Mouse (Mus musculus) right cerebral cortex, adult 2 months (tissue): ENCODE measurements around the gene Xrcc6.
"Not testable (repeated sequence)": the region's sequence is repeated elsewhere in the genome, so short reads cannot be mapped to it uniquely, and the experiment has no call there.

Source experiments
- DNase-seq, 2 experiments: peaks; one replicate each; pipeline ENCODE4 v3.0.0; 2021 to 2022; ENCODE audit warnings: low spot score in 2 of 2

Xrcc6 gene

GRCm38 (mm10) chr15:81966062-81966829 is 21.4 kb upstream of the Xrcc6 start:
- no peak for DNase-seq

- no peak for DNase-seq
Observed at GRCm38 (mm10) chr15:81967821-81968220, 19.8 kb upstream of the Xrcc6 start.

DNA sequence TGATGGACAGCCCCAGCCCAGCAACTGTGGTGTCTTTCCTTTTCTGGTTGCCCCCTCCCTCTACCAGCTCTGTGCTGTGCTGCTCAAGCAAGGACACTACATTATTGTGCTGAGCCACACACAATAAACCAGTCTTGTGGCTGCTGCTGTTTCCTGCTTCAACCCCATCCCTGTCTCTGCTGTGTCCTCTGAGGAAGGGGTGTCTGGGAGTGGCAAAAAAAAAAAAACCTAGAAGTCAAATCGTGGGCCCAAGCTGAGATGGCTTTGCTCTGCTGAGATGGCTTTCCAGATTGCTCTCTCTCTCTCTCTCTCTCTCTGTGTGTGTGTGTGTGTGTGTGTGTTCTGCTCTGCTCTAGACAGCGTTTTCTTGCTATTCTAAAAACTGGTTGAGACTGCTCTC is 19.2 kb upstream of the Xrcc6 start:
- DNase-seq = no peak

DNA sequence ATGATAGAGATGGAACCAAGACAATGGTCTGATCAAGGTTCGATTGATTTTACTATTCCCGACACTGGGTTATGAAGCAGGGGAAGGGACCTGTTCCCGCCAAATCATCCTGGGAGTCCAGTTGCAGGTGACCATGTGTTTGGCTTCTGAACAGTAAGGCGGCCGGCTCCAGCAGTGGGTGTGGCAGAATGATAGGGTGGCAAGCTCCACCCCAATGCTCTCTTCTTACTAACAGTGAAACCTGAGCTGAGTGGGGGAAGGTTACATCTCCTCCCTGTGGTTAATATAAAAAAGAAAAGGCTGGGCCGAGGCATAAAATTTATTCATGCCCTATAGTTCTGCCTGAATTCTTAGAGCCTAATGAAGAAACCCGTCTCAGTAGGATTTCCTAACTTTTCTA is 18.5 kb upstream of the Xrcc6 start:
- no peak for DNase-seq

DNA sequence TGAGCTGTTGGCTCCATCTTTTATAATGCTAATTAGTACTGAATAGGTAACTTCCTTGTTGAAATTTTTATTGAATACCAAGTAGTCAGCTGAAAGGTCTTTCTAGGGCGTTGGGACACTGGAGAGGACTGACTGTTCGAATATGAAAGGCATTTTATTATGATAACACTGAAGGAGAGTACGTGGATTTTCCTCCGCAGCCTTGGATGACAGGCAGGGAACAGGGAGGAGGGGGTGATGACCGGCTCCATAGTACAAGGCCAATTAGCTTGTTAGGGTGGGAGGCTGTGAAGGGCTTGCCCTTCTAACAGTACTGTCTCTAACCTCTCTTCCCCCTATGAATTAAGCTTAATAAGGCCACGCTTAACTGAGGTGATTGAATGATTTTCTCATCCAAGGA is 18.0 kb upstream of the Xrcc6 start:
- not testable (repeated sequence) for DNase-seq

DNA sequence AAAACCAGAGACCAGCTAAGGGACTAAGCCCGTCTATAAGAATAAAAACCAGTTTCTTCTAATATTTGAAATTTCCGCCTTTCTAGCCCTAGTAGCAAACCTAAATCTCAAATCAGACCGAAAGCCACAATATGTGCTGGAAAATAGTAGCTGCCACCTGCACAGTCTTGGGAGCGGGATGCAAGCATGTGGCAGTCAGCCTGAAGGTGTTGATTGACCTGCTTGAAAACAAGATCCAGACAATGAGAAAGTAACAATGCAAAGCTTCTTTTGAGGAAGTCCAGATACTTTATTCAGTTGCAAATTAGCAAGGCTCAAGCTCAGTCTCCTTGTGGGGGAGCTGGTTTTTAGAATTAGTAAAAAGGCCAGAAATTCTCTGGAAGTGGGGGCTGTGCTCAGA is 17.1 kb upstream of the Xrcc6 start:
- DNase-seq = not testable (repeated sequence)

DNA sequence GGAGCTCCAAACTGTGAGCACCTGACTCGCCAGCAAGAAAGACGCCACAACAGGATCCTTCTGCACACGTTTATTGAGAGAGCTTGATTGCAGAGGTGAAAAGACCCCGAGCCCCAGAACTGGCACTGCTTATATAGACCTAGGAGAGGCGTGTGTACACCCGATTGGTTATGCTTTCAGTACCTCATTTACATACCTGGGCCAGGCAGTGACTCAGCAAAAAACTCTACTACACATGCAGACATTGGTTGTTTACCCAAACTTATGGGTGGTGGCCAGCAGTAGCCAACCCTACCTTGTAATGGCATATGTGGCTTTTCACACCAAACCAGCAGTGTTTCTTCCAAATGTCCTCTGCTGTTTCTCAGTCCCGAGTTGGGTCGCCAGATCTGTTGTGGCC is 12.5 kb upstream of the Xrcc6 start:
- DNase-seq = not testable (repeated sequence)

DNA sequence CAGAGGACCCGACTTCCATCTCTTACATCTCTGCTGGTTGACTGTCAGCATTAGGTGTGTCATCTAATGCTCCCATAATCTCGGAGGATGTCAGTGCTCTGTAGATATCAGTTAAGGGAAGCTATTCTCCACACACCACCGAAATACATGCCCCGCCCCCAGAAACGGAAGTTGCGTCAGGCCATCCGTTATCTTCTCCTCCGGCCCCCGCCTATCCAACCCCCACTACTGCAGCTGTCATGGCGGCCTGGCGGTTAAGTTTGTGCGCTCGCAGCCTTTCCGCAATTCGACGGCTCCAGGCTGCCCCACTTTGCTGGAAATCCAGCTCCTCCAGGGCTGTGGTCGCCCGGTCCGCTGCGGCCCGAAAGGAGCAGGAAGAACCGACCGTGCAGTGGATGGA is 7.3 kb upstream of the Xrcc6 start, which contains the start of gene 1700029P11Rik:
1700029P11Rik (plus strand) TSS at position 220 of the 400 bp plus-strand sequence.
- DNase-seq = no peak

DNA sequence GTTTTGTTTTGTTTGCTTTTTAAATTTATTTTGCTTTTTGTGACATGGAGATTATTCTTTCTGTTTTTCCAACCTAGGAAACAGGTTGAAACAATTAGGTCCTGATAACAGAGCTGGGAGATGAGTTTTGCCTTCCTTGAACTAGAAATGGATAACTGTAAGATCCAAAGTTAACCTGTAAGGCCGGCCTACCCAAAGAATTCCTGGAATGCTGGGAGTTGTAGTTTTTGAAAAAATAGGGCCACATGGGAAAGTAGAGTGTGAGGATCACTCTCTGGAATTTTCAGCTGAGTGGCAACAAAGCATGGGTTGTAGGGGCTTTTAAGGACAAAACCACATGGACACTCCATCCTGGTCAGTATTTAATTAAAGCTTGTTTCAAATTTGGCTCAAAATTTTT is 5.5 kb upstream of the Xrcc6 start:
- DNase-seq = no peak

- no peak for DNase-seq
Observed at GRCm38 (mm10) chr15:81985267-81986161, 2.1 kb upstream of the Xrcc6 start.

GRCm38 (mm10) chr15:81989371-81990062 is 1.9 kb downstream of the Xrcc6 start:
- DNase-seq = peak; percentile 85 to 90

GRCm38 (mm10) chr15:81990549-81990948 is 2.9 kb downstream of the Xrcc6 start:
- no peak for DNase-seq

- no peak for DNase-seq
Observed at GRCm38 (mm10) chr15:81993992-81994391, 6.4 kb downstream of the Xrcc6 start.

- no peak for DNase-seq
Observed at GRCm38 (mm10) chr15:82004257-82004656, 16.6 kb downstream of the Xrcc6 start.

DNA sequence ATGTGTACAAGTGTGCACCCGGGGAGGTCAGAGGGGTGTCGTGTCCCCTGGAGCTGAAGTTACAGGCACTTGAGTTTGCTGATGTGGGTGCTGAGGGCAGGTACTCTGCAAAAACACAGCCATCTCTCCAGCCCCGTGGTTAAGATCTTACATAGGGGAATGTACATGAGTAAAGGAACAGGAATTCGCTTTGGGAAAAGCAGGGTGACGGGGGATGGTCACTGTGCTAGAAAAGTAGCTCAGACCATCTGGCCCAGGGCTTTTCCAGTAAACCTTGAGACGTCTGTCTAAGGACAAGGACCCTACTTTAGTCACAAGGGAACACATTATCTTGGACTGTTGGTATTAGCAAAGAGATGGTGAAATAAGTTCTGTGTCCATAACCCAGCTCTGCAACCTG is 24.3 kb downstream of the Xrcc6 start:
- DNase-seq = no peak

DNA sequence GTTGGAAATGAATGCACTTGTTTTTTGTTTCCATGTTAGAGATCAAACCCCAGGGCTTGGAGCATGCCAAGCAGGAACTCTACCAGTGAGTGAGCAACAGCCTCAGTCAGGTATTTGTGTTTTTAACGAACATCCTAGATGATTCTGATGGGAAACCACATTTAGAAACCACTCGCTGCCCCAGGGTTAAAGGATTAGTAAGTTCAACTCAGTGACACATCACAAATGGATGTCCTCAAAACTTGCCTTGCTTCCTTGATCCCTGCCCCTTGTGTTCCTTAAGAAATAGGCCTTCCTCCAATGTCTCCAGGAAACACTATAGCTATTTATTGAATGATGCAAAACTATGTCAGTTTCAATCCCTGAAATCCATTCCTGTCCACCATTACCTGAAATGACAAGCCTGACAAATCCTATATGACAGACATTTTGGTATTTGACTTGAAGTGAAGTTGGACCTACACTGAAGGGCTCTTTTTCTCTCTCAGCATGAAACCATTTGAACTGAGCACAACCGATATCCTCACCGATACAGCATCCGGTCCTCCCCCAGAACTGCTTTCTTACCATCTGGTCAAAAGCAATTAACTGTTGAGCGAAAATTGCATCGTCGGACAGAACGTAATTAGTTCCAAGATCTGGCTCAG is 27.2 kb downstream of the Xrcc6 start:
- DNase-seq = no peak

DNA sequence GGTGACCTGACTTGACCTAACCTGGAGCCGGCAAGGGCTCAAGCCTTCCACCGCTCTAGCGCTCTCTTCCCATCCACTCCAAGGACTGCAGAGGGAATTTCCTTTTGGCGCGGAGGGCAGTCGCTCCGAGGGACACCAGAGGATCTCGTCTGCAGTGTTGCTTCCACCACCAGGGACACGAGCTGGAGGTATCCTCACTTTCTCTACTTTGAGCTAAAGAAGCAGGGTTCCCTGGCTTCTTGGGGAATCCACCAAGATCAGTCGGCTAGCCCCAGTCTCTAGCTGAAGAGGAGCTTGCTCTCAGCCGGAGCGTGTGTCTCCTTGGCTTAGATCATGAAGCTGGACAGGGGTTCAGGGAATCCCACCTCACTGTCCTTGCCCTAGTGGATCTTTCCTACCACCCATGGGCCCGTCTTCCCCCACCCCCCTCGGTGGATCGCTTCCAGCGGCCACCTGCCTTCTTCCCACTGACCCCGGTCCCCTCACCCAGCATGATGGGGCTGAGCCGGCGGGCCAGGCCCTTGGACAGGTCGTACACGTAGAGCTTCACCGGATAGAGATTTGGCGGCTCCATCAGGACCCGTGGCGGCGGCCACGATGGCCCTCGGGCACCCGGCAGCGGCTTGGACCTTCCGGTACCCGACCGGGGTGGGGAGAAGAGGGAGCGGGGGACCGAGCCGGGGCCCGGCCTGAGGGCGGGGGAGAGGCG is 27.9 kb downstream of the Xrcc6 start:
- DNase-seq = peak; percentile 39 to 41

- peak; percentile 99 to 100 for DNase-seq
Observed at GRCm38 (mm10) chr15:82016101-82016808, 28.6 kb downstream of the Xrcc6 start.

DNA sequence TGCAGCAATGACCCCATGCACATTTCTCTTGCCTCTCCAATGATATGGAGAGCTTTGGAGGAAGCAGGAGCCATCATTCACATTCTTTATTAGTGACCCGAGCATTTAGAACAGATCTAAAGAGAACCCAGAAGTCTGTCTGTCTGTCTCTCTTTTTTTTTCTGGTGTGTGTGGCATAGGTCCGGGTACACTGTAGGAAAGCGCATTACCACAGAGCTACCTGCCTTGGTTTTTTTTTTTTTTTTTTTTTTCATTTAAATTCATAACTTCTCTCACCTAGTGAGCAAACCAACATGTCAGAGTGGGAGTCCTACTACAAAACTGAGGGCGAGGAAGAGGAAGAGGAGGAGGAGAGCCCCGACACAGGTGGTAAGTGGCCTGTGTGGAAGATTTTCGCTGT is 29.2 kb downstream of the Xrcc6 start:
- no peak for DNase-seq

DNA sequence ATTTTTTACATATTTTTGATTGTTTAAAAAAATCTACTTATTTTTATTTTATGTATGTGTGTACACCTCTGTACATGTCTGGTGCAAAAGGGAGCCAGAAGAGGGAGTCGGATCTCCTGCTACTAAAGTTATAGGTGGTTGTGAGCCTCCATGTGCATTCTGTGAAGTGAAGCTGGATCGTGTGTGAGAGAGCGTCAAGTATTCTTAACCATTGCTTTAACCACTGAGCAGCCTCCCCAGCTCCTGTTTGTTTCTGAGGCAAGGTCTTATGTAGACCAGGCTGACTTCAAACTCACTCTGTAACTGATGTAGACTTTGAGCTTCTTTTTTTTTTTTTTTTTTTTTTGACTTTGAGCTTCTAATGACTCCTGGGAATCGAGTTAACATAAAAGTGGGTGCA is 29.8 kb downstream of the Xrcc6 start:
- DNase-seq = no peak
